Mouse (Mus musculus): ENCODE measurements at regions not wholly inside any gene's neighbourhood (a gene's known extent, or its start where the extent isn't known, plus 50 kb on each side); places are given as distances from the start of the nearest gene placed in this dataset.

DNA sequence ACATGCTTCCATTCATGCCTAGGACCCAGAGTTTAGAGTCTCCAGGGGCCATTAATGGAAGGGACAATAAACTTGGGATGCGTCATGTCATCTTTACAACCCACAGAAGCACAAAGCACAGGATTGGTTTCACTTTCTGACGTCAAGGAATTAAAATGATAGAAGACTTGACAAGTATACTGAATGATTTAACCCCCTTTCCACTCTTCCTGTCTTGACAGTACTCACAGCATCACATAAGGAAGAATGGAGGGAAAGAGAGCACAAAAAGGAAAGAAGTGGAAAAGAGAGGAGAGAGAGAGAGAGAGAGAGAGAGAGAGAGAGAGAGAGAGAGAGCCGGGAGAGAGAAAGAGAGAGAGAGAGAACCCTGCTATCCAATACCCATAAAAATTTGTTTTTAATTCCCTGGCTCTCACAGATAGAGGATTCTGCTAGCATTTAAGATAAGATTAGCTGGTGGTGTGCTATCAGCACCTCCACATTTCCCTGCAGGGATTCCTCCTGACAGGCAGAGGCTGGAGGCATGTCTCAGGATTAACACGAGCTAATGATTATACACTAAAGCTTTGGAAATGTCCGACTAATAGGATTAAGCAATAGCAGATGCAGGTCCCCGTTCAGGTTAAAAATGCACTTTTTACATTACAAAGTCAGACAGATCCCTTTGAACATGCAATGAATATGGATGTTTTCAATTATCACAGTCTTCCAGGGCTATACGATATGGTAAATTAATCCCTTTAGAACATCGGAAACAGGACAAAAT, 210.2 kb downstream of the Olfr1505 start:
- H3K36me3 ChIP-seq = no peaks in the 10 kb centered on the region
- no peaks in the 10 kb centered on the region for H3K9me3 ChIP-seq
- 0 out of 2 replicates have a peak, but pooled peaks cover 2% of the 10 kb centered on the region for H3K27me3 ChIP-seq
- no peak overlapping the region for H3K9ac ChIP-seq
- no peak overlapping the region for H3K27ac ChIP-seq (replicated peaks)
- 0 out of 2 replicates have a peak, but pooled peaks have one; percentile 45 for ATAC-seq (ENCODE audit: low FRiP score, low read depth)
- peak overlapping the region; percentile 33 for H3K4me2 ChIP-seq
- 9% methylated on average over 8 of the region's 8 CpGs for WGBS
- 0 out of 2 replicates have a peak overlapping the region, but pooled peaks have one; percentile 6 for H3K4me3 ChIP-seq
- peaks cover 8% of the 10 kb centered on the region for H3K4me1 ChIP-seq (replicated peaks)

DNA sequence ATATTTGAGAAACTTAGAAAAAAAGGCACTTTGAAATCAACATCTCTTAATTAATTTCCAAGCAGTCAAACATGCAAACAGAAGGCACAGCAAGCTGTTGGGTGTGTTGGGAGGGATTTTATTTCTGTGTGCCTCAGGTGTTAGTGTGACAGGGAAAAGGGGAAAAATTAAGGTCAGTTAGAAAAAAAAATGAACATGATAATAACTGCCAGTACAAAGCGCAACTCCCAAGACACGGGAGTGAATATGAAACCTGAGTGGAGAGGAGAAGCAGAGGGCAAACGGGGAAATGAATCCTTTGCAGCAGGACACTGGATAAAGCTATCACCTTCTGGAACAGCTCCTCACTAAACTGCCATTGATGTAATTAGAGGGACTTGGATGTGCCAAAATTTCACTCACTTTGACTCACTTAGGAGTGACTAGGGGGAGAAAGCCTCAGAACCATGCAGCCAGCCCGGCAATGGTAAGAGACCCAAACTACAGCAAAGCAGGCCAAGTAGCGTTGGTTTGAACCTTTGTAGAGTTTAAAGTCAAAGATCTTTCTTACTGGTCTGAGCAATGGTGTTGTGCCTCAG, 211.0 kb downstream of the Olfr1505 start:
- ATAC-seq (ENCODE audit: low FRiP score, low read depth) = no peak
- WGBS = 49% methylated on average over 5 of the region's 5 CpGs
- peaks cover 8% of the 10 kb centered on the region for H3K4me1 ChIP-seq (replicated peaks)

GRCm38 (mm10) chr19:14124986-14125385, 211.7 kb downstream of the Olfr1505 start:
- no peak for ATAC-seq (ENCODE audit: low FRiP score, low read depth)
- H3K9ac ChIP-seq = no peak overlapping the region
- H3K36me3 ChIP-seq = no peaks in the 10 kb centered on the region
- peaks cover 8% of the 10 kb centered on the region for H3K4me1 ChIP-seq (replicated peaks)
- H3K27ac ChIP-seq (replicated peaks) = no peak overlapping the region
- H3K4me3 ChIP-seq = no peak overlapping the region
- H3K4me2 ChIP-seq = no peak overlapping the region
- WGBS = 59% methylated on average over 5 of the region's 5 CpGs
- no peaks in the 10 kb centered on the region for H3K9me3 ChIP-seq
- no peaks in the 10 kb centered on the region for H3K27me3 ChIP-seq

More for the DNA sequence above, 211.0 kb downstream of the Olfr1505 start:
- Histone ChIP-seq H3K36me3 (no peaks in the 10 kb centered on the region), H3K27me3 (0 out of 2 replicates have a peak, but pooled peaks cover 2% of the 10 kb centered on the region), H3K4me2 (peak overlapping the region; percentile 33), H3K9ac (no peak overlapping the region), H3K27ac (replicated peaks) (no peak overlapping the region), H3K9me3 (no peaks in the 10 kb centered on the region), H3K4me3 (no peak overlapping the region)

- 66% methylated on average over 8 of the region's 8 CpGs for WGBS
- Histone ChIP-seq H3K4me2 (no peak overlapping the region), H3K27ac (replicated peaks) (no peak overlapping the region), H3K27me3 (no peaks in the 10 kb centered on the region), H3K9me3 (no peaks in the 10 kb centered on the region), H3K9ac (no peak overlapping the region), H3K4me1 (replicated peaks) (peaks cover 7% of the 10 kb centered on the region), H3K4me3 (no peak overlapping the region), H3K36me3 (no peaks in the 10 kb centered on the region)
- ATAC-seq (ENCODE audit: low FRiP score, low read depth) = no peak
Observed at GRCm38 (mm10) chr19:14128397-14129209, 215.3 kb downstream of the Olfr1505 start.

GRCm38 (mm10) chr19:14161217-14161616, 247.9 kb downstream of the Olfr1505 start:
- Histone ChIP-seq H3K9ac (no peak overlapping the region), H3K27me3 (no peaks in the 10 kb centered on the region), H3K36me3 (no peaks in the 10 kb centered on the region), H3K4me1 (replicated peaks) (0 out of 2 replicates have a peak, but pooled peaks cover 4% of the 10 kb centered on the region), H3K9me3 (no peaks in the 10 kb centered on the region), H3K4me2 (no peak overlapping the region), H3K27ac (replicated peaks) (no peak overlapping the region), H3K4me3 (no peak overlapping the region)
- WGBS = 69% methylated on average over 3 of the region's 3 CpGs
- ATAC-seq (ENCODE audit: low FRiP score, low read depth) = no peak

GRCm38 (mm10) chr19:14162773-14163172, 249.4 kb downstream of the Olfr1505 start:
- no peak overlapping the region for H3K9ac ChIP-seq
- no peak overlapping the region for H3K4me2 ChIP-seq
- no peaks in the 10 kb centered on the region for H3K36me3 ChIP-seq
- no peak for ATAC-seq (ENCODE audit: low FRiP score, low read depth)
- WGBS = 51% methylated on average over 4 of the region's 4 CpGs
- no peaks in the 10 kb centered on the region for H3K9me3 ChIP-seq
- no peak overlapping the region for H3K4me3 ChIP-seq
- 0 out of 2 replicates have a peak, but pooled peaks cover 4% of the 10 kb centered on the region for H3K4me1 ChIP-seq (replicated peaks)
- no peaks in the 10 kb centered on the region for H3K27me3 ChIP-seq
- no peak overlapping the region for H3K27ac ChIP-seq (replicated peaks)

- WGBS = 63% methylated on average over 2 of the region's 2 CpGs
- Histone ChIP-seq H3K4me2 (no peak overlapping the region), H3K9ac (no peak overlapping the region), H3K4me1 (replicated peaks) (0 out of 2 replicates have a peak, but pooled peaks cover 4% of the 10 kb centered on the region), H3K27me3 (no peaks in the 10 kb centered on the region), H3K4me3 (no peak overlapping the region), H3K27ac (replicated peaks) (no peak overlapping the region), H3K36me3 (no peaks in the 10 kb centered on the region), H3K9me3 (no peaks in the 10 kb centered on the region)
- no peak for ATAC-seq (ENCODE audit: low FRiP score, low read depth)
Observed at GRCm38 (mm10) chr19:14165775-14166174, 252.4 kb downstream of the Olfr1505 start.

- no peak overlapping the region for H3K4me3 ChIP-seq
- ATAC-seq (ENCODE audit: low FRiP score, low read depth) = no peak
Observed at GRCm38 (mm10) chr19:14180244-14180643, 266.9 kb downstream of the Olfr1505 start.

DNA sequence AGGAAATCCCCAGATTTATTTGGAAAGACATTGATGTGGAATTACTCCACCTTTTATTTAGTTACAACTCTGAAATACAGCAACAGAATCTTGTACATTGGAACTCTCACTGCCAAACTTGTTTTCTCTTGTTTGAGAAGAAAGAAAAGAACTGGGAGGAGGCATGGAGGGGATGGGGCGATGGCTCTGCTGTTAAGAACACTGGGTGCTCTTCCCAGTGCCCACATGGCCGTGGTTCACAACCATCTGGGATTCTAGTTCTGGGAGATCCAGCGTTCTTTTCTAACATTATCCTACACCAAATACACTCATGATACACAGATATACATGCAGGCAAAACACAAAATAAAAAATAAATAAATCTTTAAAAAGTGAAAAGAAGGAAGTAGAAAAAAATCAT, 267.6 kb downstream of the Olfr1505 start:
- 71% methylated on average over 3 of the region's 3 CpGs for WGBS
- ATAC-seq (ENCODE audit: low FRiP score, low read depth) = no peak
- H3K4me3 ChIP-seq = no peak overlapping the region
- no peaks in the 10 kb centered on the region for H3K36me3 ChIP-seq
- no peak overlapping the region for H3K27ac ChIP-seq (replicated peaks)
- no peaks in the 10 kb centered on the region for H3K4me1 ChIP-seq (replicated peaks)
- H3K9ac ChIP-seq = no peak overlapping the region
- no peaks in the 10 kb centered on the region for H3K27me3 ChIP-seq
- H3K9me3 ChIP-seq = no peaks in the 10 kb centered on the region
- H3K4me2 ChIP-seq = no peak overlapping the region

More at GRCm38 (mm10) chr19:14180244-14180643, 266.9 kb downstream of the Olfr1505 start:
- Histone ChIP-seq H3K36me3 (no peaks in the 10 kb centered on the region), H3K27ac (replicated peaks) (no peak overlapping the region), H3K4me1 (replicated peaks) (no peaks in the 10 kb centered on the region), H3K9ac (no peak overlapping the region), H3K4me2 (no peak overlapping the region), H3K27me3 (no peaks in the 10 kb centered on the region), H3K9me3 (no peaks in the 10 kb centered on the region)
- 19% methylated on average over 4 of the region's 4 CpGs for WGBS

GRCm38 (mm10) chr19:14181661-14182415, 268.5 kb downstream of the Olfr1505 start:
- Histone ChIP-seq H3K9ac (no peak overlapping the region), H3K36me3 (no peaks in the 10 kb centered on the region), H3K9me3 (no peaks in the 10 kb centered on the region), H3K4me3 (no peak overlapping the region), H3K27ac (replicated peaks) (no peak overlapping the region), H3K4me2 (no peak overlapping the region), H3K27me3 (no peaks in the 10 kb centered on the region), H3K4me1 (replicated peaks) (no peaks in the 10 kb centered on the region)
- no peak for ATAC-seq (ENCODE audit: low FRiP score, low read depth)
- WGBS = 81% methylated on average over 6 of the region's 6 CpGs

- H3K9ac ChIP-seq = no peak overlapping the region
- no peaks in the 10 kb centered on the region for H3K9me3 ChIP-seq
- WGBS = 91% methylated on average over 3 of the region's 3 CpGs
- ATAC-seq (ENCODE audit: low FRiP score, low read depth) = no peak
- H3K4me2 ChIP-seq = no peak overlapping the region
- H3K36me3 ChIP-seq = no peaks in the 10 kb centered on the region
- no peak overlapping the region for H3K4me3 ChIP-seq
- H3K4me1 ChIP-seq (replicated peaks) = no peaks in the 10 kb centered on the region
- no peaks in the 10 kb centered on the region for H3K27me3 ChIP-seq
- H3K27ac ChIP-seq (replicated peaks) = no peak overlapping the region
Observed at GRCm38 (mm10) chr19:14191820-14192219, 278.5 kb downstream of the Olfr1505 start.
